Mouse (Mus musculus): ENCODE results near the gene Abhd14b. TPM values are rescaled to one million over a fixed set of nuclear protein-coding genes. Genes with fewer than 3 reads are reported as not detected.

Abhd14b gene
- polyA plus RNA-seq, 2 experiments from 2014 or later, result 19.4 to 21.2 TPM

DNA sequence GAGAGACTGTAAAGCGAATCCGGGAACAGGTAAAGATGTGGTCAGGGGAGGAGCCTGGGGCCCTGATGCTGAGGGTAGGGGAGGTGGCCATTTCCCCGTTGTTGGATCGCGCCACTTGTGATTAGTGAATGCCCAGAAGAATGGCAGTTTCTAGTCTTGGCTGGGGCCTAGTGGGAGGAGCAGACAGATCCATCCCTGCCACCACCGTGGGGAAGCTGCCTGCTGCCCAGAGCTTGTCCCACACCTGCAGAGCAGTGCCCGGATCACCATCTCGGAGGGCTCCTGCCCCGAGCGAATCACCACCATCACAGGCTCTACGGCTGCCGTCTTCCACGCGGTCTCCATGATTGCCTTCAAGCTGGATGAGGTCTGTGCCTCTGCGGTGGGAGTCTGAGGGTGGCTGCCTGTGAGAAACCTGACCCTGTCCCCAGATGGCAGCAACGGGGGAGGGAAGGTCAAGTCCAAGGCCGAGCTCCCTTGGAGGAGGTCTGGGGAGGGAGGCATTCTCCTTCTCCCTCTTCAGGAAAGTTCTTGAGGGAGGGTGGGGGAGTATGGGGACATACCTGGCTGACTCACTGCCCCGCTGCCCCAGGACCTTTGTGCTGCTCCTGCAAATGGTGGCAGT, 13.3 kb downstream of the Abhd14b start:
- no peak for ATAC-seq

GRCm38 (mm10) chr9:106461026-106461415, 13.8 kb downstream of the Abhd14b start:
- ATAC-seq, result no peak

GRCm38 (mm10) chr9:106461641-106462429, 14.6 kb downstream of the Abhd14b start:
- ATAC-seq, result no peak

- no peak for ATAC-seq
Observed at GRCm38 (mm10) chr9:106462430-106462800, 15.2 kb downstream of the Abhd14b start.

GRCm38 (mm10) chr9:106463122-106464063, 16.1 kb downstream of the Abhd14b start:
- no peak for ATAC-seq

GRCm38 (mm10) chr9:106464751-106465541, 17.7 kb downstream of the Abhd14b start:
- ATAC-seq, result peak; percentile 24

DNA sequence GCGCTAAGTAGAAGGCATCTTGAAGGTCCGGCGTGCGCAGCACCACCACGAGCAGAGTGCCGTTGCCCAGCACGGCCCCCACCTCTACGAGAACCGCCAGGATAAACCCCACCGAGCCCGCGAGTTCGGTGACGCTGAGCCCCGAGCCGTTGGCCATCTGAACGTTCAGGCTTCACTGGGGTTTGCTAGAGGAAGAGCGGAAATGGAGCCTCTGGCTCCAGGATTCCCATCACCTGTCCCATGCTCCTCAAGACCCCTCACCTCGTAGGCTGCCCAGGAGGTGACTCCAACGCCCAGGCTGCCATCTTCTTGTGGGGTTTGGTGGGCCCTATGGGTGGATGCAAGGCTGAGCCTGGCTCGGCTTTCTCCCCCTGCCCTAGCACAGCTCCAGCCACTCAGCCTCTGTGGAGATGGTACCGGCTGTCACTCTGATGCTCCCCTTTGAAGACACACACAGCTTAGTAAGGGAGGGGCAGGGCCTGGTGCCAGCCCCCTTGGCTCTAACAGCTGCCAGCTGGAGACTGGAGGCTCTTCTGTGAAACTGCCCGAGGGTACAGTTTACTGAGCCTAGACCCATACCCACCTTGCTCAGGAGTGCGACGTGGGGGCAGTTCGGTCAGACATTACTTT, 18.4 kb downstream of the Abhd14b start, which contains the start of gene Gpr62:
TSS of gene Gpr62 (minus strand) at position 368 of the 630 bp plus-strand sequence.
- ATAC-seq, result no peak

DNA sequence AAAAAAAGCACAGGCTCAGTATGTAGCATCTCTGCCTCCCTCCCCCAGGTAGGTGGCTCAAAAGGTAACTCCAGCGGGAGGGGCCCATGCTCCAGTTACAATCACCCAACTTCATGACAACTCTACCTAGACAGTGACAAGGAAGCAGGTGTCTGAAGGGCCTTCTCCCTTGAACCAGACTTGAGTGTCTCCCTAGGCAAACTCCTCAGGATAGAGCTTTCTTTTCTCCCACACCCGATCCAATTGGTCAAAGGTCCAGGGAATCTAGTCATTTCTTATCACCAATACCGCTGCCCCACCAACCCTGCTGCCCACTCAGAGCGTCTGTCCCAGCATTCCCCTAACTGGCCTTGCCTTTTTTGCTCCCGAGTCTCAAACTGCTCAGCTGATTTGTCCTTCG, 19.5 kb downstream of the Abhd14b start:
- no peak for ATAC-seq

- ATAC-seq, result no peak
Observed at GRCm38 (mm10) chr9:106467746-106468145, 20.5 kb downstream of the Abhd14b start.

DNA sequence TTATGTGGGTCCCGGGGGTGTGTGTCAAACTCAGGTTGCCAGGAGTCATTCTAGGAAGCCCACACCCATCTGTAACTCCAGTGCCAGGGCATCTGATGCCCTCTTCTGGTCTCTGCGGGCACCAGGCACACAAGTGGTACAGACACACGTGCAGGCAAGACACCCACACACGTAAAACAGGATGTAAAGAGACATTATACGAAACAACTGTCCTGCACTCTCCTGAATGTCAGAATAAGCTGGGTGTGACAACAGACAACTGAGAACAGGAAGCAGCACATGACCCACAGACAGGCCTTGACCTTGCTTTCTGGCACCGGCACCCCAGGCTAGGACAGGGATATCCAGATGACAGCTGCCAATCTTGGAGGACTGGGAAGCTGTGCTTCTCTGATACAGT, 22.1 kb downstream of the Abhd14b start:
- ATAC-seq, result peak; percentile 72

GRCm38 (mm10) chr9:106469776-106470175, 22.5 kb downstream of the Abhd14b start:
- ATAC-seq, result no peak

- no peak for ATAC-seq
Observed at GRCm38 (mm10) chr9:106470991-106471750, 23.9 kb downstream of the Abhd14b start.

DNA sequence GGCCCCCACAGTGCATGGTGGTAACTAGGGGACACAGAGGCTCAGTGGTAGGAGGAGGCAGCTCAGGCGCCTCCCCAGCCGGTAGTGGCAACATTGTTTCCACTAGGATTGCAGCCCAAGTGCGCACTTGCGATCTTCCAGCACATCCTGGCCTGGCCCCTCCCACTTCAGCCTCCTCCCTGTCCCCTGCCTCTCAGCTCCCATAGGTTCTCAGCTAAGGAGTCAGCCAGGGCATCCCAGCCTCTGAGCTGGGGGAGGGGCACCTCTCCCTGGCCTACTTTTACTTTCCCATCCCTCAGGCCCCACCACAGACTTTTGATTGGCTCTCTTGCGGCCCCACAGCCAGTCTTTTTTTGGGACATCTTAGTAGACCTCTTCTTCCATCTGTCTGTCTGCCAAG, 24.6 kb downstream of the Abhd14b start:
- ATAC-seq, result no peak

DNA sequence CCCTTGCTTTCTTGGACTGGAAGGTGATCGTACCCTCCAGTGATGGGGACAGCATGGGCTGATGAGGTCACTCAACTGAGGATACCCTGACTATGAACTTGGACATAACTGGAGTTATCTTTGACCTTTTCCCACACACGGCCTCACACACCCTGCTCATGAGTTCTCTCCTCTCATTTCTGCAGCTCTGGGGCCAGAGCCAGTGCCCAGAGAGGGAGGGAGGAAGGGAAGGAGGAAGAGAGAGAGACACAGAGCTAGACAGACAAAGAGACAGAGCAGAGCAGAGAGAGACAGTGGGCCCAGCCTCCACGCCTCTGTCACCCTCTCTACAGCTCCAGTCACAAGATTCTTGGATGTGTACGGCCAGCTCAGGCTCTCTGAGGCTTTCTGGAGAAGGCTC, 25.1 kb downstream of the Abhd14b start:
- no peak for ATAC-seq

DNA sequence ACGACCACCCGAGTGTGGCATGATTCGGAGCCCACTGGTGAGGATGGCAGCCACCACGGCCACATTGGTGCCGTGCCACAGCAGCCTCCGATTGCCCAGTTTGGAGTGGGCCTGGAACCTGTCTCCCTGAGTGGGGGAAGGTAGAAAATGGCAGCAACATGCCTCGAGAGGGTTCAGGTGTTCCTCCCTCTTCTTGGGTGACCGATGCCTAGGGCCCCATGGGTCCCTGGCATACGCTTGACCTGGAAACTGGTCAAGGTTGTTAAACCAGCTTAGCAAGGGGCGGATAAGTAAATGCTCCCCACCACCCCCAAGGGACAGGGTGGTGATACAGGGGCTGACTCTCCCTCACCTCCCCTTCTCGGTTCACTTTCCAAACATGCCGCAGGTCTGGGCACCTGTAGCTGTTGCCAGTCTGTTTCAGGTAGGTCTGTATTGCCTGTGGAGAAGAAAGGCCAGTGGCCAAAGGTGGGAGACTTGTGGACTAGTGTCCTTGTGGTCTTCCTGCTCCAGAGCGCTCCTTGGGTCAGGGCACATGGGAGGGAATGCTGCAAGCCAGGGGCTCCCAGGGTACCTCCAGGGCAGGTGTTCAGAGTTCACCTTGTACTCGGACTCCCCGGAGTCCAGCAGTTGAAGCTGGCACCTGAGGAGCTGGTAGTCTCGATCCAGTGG, 26.0 kb downstream of the Abhd14b start:
- no peak for ATAC-seq

DNA sequence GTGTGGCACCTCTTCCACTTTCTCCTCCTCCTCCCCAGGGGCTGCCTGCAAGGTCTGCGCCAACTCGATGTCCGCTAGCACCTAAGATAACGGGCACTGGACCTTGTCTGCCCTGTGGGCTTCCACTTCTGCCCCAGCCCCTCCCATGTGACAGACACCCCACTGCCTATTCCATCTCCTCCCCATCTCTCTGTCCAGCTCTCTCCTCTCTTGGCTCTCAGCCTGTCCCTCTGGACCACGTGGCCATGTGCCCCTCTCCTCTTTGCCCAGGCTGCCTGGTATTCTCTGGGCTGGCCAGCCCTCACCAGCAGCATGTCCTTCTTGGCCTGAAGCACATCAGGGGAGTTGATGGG, 26.5 kb downstream of the Abhd14b start:
- no peak for ATAC-seq

DNA sequence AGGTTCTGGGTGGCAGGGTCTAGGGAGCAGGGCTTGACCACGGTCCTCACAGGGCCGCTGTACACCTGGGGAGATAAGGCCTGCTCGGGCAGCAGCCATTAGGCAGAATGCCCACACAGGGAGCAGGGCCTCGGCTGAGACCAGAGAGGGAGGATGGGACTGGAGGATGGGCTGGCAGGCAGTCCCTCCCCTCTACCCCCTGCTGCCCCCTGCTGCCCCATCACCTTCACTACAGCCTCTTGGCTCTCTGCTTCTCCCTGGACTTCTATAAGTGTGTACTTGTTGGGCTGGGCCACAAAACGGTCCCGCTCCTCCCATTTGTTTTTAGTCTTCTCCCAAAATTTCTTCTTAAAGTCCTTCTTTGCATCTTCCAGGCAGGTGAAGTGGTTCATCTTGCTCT, 27.2 kb downstream of the Abhd14b start:
- ATAC-seq, result no peak

- no peak for ATAC-seq
Observed at GRCm38 (mm10) chr9:106475046-106475445, 27.8 kb downstream of the Abhd14b start.

DNA sequence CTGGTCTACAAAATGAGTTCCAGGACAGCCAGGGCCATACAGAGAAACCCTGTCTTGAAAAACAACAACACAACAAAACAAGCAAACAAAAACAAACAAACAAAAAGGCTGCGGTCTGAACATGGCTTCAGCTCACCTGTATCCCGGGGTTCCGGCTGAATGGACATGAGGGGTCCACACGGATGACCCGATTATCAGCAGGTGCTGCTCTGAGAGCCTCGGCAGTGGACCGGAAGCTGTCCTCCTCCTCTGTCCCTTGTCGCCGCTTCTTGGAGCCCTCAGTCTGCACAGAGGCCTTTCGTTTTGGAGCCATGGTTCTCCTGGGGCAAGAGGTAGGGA, 28.4 kb downstream of the Abhd14b start, which contains the start of gene Rrp9:
TSS of gene Rrp9 (plus strand) at position 301 of the 339 bp plus-strand sequence.
- ATAC-seq, result no peak

Measured in CD4-positive, CD25-positive, alpha-beta regulatory T cell, adult 4 months (primary cell).